Mouse (Mus musculus): ENCODE measurements around the gene Chtop. TPM values are rescaled to one million over a fixed set of nuclear protein-coding genes. Genes with fewer than 3 reads are reported as not detected.

Gene Chtop
- 191 TPM for total RNA-seq (2023)

DNA sequence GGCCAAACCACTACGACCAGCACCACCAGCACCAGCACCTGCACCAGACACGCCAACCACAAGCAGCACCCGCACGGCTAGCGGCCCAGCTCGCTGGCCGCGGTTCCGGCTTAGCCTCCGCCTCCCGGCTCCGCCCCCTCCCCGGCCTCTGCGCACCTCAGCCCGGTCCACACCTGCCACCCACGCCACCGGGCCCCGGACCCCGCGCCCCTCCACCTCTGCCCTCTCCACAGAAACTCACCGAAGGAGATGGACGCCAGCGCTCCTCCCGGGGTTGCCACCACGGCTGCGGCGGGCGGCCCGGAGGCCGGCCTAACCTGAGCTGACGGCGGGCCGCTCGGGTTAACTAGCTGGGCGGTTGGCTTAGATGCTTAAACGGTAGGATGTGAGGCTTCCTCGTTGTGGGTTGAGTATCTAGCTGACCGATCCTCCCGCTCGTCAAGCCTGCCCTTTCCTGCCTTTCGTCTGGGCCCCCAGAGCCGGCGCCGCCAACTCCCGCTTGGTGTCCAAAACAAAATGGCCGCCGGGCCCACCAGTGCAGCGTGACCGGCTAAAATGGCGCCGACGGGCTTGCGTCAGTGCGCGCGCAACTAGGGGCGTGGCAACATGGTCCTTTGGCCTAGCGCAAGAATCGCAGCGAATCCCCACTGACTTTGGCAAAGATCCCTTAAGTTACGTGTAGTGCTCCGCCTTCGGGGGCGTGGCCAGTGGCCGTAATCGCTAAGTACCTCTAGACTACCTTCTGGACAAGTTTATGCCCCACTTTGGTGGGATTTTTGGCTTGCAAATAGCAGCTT lies at the start of gene Chtop:
Gene Chtop, minus strand, starts transcription at position 549 of the 797 bp plus-strand sequence.

DNA sequence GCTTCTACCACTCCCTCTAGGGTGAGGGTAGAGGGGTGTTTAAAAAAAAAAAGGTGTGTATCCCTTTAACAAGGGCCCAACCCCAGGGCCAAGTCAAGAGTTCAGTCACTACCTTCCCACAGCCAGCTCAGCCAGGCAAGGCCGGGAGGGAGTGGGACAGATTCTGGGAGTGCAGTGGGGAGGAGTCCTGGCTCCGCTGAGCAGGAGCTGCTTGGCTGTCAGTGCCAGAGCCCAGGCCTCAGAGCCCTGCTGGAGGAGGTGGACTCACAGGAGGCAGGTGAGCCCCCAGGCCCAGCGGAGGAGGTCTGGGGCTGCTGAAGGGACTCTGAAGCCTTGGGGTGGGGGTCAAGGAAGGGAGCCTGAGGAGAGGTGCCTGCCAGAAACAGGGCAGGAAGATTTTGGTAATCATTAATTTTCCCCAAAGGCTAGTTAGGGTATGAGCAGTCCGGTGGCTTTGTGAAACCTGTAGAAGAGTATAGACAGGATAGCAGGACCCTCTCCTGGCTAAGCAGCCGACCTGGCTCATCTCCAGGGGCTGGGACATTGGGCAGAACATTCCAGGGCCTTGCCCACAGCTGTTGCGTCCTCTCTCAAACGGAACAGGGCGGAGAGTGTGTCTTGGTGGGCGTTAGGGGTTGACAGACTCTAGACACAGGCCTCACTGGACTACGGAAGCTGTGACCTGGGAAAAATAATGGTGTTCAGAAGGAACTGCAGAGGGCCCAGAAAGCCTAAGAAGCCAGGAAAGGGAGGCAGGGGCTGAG lies 28.0 kb upstream of the Chtop start, which contains the start of gene S100a16:
Gene S100a16, plus strand, starts transcription at position 114 of the 764 bp plus-strand sequence.

DNA sequence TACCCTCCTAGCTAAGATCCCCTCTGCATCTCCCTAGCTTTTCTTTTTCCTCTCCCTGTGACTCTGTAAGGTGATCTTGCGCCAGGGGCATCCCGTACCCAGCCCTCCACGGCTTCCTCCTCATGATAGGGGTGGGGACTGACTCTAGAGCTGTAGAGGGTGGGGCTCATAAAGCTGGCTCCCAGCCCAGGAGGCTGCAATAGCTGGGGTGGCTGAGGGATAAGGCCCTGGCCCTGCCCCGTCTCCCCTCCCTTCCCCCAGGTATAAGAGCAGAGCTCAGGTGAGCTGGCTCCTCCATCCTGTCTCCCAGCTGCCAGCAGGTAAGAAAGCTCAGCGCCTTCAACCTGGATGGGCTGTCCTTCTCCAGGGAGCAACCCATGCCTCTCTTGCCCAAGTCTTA lies 17.3 kb upstream of the Chtop start, which contains the start of gene S100a14:
Gene S100a14, plus strand, starts transcription at position 277 of the 400 bp plus-strand sequence.

DNA sequence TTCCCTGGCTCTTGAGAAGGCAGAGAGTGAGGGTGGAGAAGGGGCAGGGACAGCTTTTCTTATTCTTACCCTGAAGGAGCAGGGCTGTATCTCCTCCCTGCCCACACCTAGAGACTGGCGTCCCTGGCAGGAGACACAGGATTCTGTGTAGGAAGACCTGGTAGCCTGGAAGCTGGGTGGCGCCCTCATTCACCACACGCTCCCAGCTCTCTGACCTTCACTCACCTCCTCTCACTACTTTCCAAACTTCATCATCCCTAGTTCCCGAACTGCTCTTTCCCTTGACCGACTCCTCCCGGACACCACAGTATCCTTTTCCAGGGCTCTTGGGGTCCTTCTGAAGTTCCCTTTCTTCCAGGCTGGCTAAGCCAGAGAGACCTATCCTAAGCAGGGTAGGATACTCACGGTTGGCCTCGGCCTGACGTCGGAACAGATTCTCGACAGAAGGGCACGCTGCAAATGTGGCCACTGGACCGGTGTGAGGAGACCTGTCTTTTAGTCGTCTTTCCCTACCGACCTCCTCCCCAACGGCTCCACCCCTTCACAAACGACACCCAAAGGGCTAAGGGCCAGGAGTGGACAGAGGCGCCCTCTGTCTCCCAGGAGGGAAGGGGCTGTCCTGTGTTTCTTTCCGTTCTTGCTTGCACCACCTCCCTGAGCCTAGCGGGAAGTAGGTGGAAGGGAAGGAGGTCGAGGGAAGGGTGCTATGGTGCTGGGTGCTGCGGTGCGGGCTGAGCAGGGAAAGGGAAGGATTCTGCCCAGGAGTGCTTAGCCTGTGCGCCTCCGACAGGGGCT lies 4.7 kb upstream of the Chtop start, which contains the start of the genes S100a1 and S100a13:
Gene S100a1, minus strand, starts transcription at position 597 of the 795 bp plus-strand sequence.
Gene S100a13, plus strand, starts transcription at position 640 of the 795 bp plus-strand sequence.

DNA sequence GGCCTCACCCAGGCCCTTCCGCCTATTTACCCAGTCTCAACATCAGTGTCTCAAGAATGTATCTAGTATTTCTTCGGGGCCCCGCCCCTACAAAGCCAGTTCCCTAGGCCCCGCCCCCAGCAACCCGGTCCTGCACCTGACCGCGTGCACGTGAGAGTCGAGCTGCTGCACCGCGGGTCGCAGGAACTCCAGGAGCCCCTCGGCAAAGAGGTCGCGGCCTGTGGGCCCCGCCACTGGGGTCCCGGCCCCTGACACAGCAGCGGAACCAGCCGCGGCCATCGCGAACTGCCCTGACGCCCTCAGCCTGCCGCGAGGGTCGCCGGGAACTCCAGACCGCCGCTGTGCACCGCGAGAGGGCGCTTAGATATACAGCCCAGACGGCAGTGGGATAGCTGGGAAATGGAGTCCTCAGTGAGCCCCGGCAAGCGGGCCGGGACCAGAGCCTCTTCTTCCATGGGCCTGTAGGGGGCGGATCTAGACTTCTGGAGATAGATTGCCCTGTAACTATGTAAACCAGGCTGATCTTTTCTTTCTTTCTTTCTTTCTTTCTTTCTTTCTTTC lies 18.5 kb downstream of the Chtop start, which contains the start of gene Snapin:
Gene Snapin, minus strand, starts transcription at position 338 of the 561 bp plus-strand sequence.

DNA sequence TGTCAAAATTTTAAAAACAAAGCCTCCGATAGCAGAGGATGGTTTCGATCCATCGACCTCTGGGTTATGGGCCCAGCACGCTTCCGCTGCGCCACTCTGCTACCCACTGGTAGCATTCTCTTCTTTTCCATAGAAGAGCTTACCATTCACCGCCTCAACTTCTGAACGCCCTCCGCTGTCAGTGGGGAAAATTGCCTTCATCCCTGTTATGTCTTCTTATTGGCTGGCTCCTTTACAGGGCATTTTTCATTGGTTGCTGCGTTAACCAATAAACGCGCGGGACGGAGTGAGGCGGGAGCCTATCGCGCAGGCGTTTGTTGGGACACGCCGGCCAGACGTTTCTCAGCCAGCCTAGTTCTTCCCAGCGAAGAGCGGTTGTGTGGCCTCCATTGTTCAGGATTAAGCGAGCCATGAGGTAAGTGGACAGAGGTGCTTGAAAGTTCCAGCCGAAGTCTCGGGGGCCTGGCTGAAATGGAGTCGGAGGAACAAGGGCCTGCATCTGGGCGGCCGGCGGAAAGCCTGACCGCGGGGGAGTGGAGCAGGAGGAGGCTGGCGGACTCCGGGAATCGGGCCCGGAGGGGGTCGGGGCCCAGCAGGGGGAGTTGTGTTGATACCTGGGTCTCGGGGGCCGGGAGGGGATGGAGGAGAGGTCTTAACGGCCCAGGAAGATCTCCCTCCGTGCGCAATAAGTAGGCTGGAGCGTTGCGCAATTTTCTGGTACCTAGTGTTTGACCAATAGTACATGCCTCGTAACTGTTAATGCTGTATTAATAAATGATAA lies 33.3 kb downstream of the Chtop start, which contains the start of gene Ilf2:
Gene Ilf2, plus strand, starts transcription at position 296 of the 781 bp plus-strand sequence.

DNA sequence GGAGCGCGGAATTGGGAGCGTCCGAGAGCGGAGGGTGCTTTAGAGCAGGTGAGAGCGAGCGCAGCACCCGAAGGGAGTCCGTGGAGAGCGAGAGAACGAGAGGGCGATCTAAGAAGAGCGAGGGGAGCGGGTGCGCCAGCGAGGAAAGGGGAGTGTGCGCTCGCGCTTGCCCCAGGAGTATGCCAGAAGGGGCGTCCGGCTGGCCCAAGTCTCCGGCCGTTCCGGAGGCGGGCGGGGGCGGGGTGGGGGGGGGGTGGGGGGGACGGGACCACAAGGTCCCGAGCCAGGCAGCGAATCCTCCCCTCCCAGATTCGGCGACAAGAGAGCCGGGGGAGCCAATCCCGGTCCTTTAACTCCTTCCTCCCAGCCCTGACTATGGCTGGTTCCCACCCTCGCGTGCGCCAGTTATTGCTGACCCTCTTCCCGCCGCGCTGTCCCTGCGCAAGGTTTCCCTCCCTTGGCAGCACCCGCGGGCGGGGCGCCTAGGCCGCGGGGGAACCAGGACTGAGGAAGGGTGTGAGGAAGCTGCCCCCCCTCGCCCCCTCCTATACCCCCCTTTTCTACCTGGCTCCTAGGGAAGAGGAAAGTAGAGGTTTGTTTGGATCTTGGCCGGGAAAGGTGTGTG lies 43.5 kb downstream of the Chtop start, which contains the start of gene Npr1:
Gene Npr1, minus strand, starts transcription at position 181 of the 625 bp plus-strand sequence.

Other genes with a start within 250 kb of the Chtop start
- 73.2 TPM for gene Dennd4b, start 244.3 kb downstream of the Chtop start, total RNA-seq (2023)
- gene Gatad2b, start 216.3 kb downstream of the Chtop start, total RNA-seq (2023) = 128 TPM
- gene Slc27a3, start 119.6 kb downstream of the Chtop start, total RNA-seq (2023) = 0.92 TPM
- gene Ints3, start 75.9 kb downstream of the Chtop start, total RNA-seq (2023) = 46.2 TPM
- gene Npr1, start 43.6 kb downstream of the Chtop start, total RNA-seq (2023) = not detected
- 87.3 TPM for gene Ilf2, start 33.4 kb downstream of the Chtop start, total RNA-seq (2023)
- gene Snapin, start 18.5 kb downstream of the Chtop start, total RNA-seq (2023) = 39.5 TPM
- gene S100a1, start 4.9 kb upstream of the Chtop start, total RNA-seq (2023) = 3.9 TPM
- gene S100a13, start 4.9 kb upstream of the Chtop start, total RNA-seq (2023) = 23.9 TPM
- 0.86 TPM for gene S100a14, start 17.4 kb upstream of the Chtop start, total RNA-seq (2023)
- not detected for gene S100a16, start 27.8 kb upstream of the Chtop start, total RNA-seq (2023)
- gene S100a3, start 51.1 kb upstream of the Chtop start, total RNA-seq (2023) = not detected
- gene S100a2, start 80.7 kb upstream of the Chtop start, total RNA-seq (2023) = not detected
- gene Gm42674, start 92.4 kb upstream of the Chtop start, total RNA-seq (2023) = not detected
- gene S100a4, start 94.3 kb upstream of the Chtop start, total RNA-seq (2023) = 7.6 TPM
- not detected for gene S100a5, start 99.0 kb upstream of the Chtop start, total RNA-seq (2023)
- gene S100a6, start 103.4 kb upstream of the Chtop start, total RNA-seq (2023) = 8.8 TPM
- gene S100a7a, start 144.5 kb upstream of the Chtop start, total RNA-seq (2023) = not detected
- gene S100a8, start 159.5 kb upstream of the Chtop start, total RNA-seq (2023) = 24.0 TPM
- 28.6 TPM for gene S100a9, start 186.2 kb upstream of the Chtop start, total RNA-seq (2023)
- gene Pglyrp4, start 217.4 kb upstream of the Chtop start, total RNA-seq (2023) = not detected

All from CD8-positive naive resting alpha-beta T cell, adult 57 days (primary cell).